Mouse (Mus musculus) liver, embryonic 12.5 days (tissue): Measurements from ENCODE around the gene Rgl3. TPM values are rescaled to one million over a fixed set of nuclear protein-coding genes. Genes with fewer than 3 reads are reported as not detected.
A peak's percentile ranks its signal among the peaks of the same experiment; 100 is the strongest.

Source experiments
- ATAC-seq: fragments of 200-750 bp; cut with Nextera tagmentation; 2 replicates; pipeline ENCODE4 v1.8.0; 2017; ENCODE audit warnings: moderate number of reproducible peaks, mild to moderate bottlenecking, moderate library complexity
- H3K27ac ChIP-seq: fragments of 300-500 bp; sonication (generic); 2 replicates; pipeline ENCODE4 v1.5.1; 2016; ENCODE audit warnings: mild to moderate bottlenecking
- H3K27me3 ChIP-seq: fragments of 300-500 bp; sonication (generic); replicated peaks from 2 replicates; pipeline ENCODE4 v1.6.1; 2016; ENCODE audit warnings: mild to moderate bottlenecking, moderate library complexity
- H3K36me3 ChIP-seq: fragments of 300-500 bp; sonication (generic); 2 replicates; pipeline ENCODE4 v1.6.1; 2016; ENCODE audit warnings: mild to moderate bottlenecking, moderate library complexity
- H3K4me1 ChIP-seq: fragments of 300-500 bp; sonication (generic); 2 replicates; pipeline ENCODE4 v1.6.1; 2016
- H3K4me2 ChIP-seq: fragments of 300-500 bp; sonication (generic); 2 replicates; pipeline ENCODE4 v1.6.1; 2016; ENCODE audit warnings: mild to moderate bottlenecking, moderate library complexity
- H3K4me3 ChIP-seq: fragments of 300-500 bp; sonication (generic); 2 replicates; pipeline ENCODE4 v1.5.1; 2016; ENCODE audit warnings: mild to moderate bottlenecking, moderate library complexity
- H3K9ac ChIP-seq: fragments of 300-500 bp; sonication (generic); 2 replicates; pipeline ENCODE4 v1.6.1; 2016; ENCODE audit warnings: mild to moderate bottlenecking, moderate library complexity
- H3K9me3 ChIP-seq: fragments of 300-500 bp; sonication (generic); replicated peaks from 2 replicates; pipeline ENCODE4 v1.6.1; 2016; ENCODE audit warnings: mild to moderate bottlenecking, moderate library complexity
- WGBS: fragments of 180-500 bp; shearing (Covaris S2); methylation state at CpG from one replicate; pipeline ENCODE4 v1.1.7; 2016; ENCODE audit not compliant: insufficient replicate concordance; 5-methylcytosine and 5-hydroxymethylcytosine counted together
- polyA plus RNA-seq: library from polyadenylated mRNA; unstranded; fragments of >200 nt; fragmentation: Nextera tagmentation; extraction: Ambion mirVana; gene quantifications from 2 replicates; pipeline ENCODE4 v1.2.1, GENCODE M21; 2016

Rgl3 gene
- polyA plus RNA-seq = 0.20 and 0.46 TPM in 2 replicates

- no peak for ATAC-seq
- Histone ChIP-seq H3K36me3 (no peaks in the 10 kb centered on the region), H3K27me3 (peaks cover 100% of the 10 kb centered on the region), H3K9ac (no peak within 1 kb of the TSS), H3K4me2 (peak within 1 kb of the TSS; percentile 54), H3K4me3 (peak within 1 kb of the TSS; percentile 42), H3K27ac (no peak within 1 kb of the TSS), H3K9me3 (no peaks in the 10 kb centered on the region), H3K4me1 (peaks cover 18% of the 10 kb centered on the region)
- WGBS = 3% methylated on average over 41 of the region's 42 CpGs
These were observed at the start of gene Rgl3 for GRCm38 (mm10) chr9:21989230-21990110. Rgl3 (minus strand) TSS chr9:21989446.

GRCm38 (mm10) chr9:22037826-22038225, 48.6 kb upstream of the Rgl3 start:
- WGBS = 68% methylated on average over 10 of the region's 10 CpGs
- ATAC-seq = no peak
- Histone ChIP-seq H3K4me2 (no peak overlapping the region), H3K4me3 (no peak overlapping the region), H3K36me3 (no peaks in the 10 kb centered on the region), H3K4me1 (no peaks in the 10 kb centered on the region), H3K27me3 (peaks cover 25% of the 10 kb centered on the region), H3K9ac (no peak overlapping the region; the same call in 1 of the 2 replicates), H3K27ac (no peak overlapping the region), H3K9me3 (no peaks in the 10 kb centered on the region)

DNA sequence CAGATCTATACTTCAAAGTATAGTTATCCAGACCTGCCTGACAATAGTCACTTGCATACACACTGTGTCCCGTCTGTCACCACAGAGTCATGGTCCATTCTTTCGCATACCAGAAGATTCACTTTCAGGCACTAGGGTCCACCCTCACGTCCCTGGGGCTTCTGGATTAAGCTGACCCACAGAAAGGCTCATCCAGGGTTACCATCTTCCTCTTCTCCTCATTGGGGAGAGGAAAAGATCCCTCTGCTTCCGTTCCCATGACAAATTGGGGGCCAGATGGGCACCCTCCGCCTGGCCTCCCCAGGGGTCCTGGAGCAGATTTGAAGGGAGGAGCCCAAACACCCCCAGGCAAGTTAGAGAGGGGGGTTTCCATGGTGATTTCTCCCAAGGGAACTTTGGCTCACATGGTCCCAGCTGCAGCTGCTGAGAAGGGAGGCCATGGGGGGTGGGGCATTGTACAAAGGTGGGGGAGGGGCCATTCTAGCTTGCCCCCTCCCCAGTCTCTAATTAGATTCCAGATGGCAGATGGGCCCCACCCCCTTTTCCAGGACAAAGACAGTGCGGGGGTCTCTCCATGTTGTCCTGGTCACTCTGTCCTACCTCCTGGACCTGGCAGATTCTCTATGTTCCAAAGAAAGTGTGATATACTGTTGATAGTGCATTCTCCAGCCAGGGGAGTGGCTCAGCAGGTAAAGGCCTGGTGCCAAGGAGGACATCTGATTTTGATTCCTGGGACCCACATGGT, 46.2 kb upstream of the Rgl3 start:
- Histone ChIP-seq H3K4me3 (no peak overlapping the region), H3K9ac (no peak overlapping the region), H3K27me3 (peaks cover 35% of the 10 kb centered on the region), H3K4me1 (no peaks in the 10 kb centered on the region), H3K27ac (no peak overlapping the region), H3K9me3 (no peaks in the 10 kb centered on the region), H3K36me3 (no peaks in the 10 kb centered on the region), H3K4me2 (no peak overlapping the region)
- 56% methylated on average over 6 of the region's 6 CpGs for WGBS
- ATAC-seq = no peak

DNA sequence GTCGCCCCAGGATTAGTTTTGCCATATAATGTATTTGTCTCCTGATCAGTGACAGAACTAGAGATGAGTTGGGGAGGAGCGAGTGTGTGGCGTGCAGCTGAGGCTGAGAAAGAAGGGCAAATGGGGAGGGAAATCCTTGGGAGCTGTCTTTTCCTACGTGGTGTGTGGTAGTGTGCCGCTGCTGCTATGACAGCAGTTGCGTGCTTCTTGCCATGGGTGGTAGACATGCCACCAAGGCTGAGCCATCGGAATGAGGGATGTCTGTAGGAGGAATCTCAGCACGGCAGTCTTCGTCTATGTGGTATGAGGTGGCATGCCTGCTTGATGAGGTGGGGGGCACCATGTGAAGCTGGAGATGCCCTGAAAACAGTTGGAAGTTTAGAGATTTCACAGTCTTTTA, 41.1 kb upstream of the Rgl3 start:
- Histone ChIP-seq H3K4me3 (no peak overlapping the region), H3K27me3 (peaks cover 29% of the 10 kb centered on the region), H3K4me1 (peaks cover 8% of the 10 kb centered on the region; the same call in 1 of the 2 replicates), H3K9me3 (no peaks in the 10 kb centered on the region), H3K9ac (no peak overlapping the region), H3K4me2 (no peak overlapping the region), H3K27ac (no peak overlapping the region), H3K36me3 (no peaks in the 10 kb centered on the region)
- WGBS = 70% methylated on average over 9 of the region's 9 CpGs
- no peak for ATAC-seq

GRCm38 (mm10) chr9:22028467-22028866, 39.2 kb upstream of the Rgl3 start:
- Histone ChIP-seq H3K4me2 (no peak overlapping the region), H3K27ac (no peak overlapping the region), H3K4me3 (no peak overlapping the region), H3K36me3 (no peaks in the 10 kb centered on the region), H3K9me3 (no peaks in the 10 kb centered on the region), H3K9ac (no peak overlapping the region), H3K4me1 (peaks cover 8% of the 10 kb centered on the region; the same call in 1 of the 2 replicates), H3K27me3 (peaks cover 35% of the 10 kb centered on the region)
- no peak for ATAC-seq
- 31% methylated on average over 7 of the region's 7 CpGs for WGBS

DNA sequence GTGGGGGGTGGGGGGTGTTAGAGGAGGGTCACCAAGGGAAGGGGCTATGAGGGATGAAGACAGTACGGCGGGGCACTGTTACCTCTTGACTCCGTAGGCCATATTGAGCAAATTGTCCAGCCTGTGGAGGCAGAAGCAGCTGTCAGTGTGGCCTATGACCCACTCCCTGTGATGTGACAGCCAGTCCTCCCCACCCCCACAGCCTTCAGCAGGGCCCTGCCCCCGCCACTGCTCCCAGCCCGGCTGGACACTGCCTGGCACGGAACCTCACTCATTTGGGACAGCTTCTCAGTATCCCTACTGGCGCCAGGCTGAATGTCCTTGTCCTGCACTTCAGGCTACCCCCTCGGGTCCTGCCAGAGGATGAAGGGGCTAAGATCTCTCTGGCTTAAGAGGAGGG, 35.3 kb upstream of the Rgl3 start:
- Histone ChIP-seq H3K9ac (no peak overlapping the region), H3K4me1 (peaks cover 8% of the 10 kb centered on the region; the same call in 1 of the 2 replicates), H3K4me3 (no peak overlapping the region), H3K36me3 (no peaks in the 10 kb centered on the region), H3K4me2 (no peak overlapping the region), H3K9me3 (no peaks in the 10 kb centered on the region), H3K27me3 (peaks cover 20% of the 10 kb centered on the region), H3K27ac (no peak overlapping the region)
- WGBS = 45% methylated on average over 8 of the region's 8 CpGs
- ATAC-seq = 0 out of 2 replicates have a peak, but pooled peaks have one; percentile 37

GRCm38 (mm10) chr9:22017208-22017825, 28.1 kb upstream of the Rgl3 start:
- Histone ChIP-seq H3K36me3 (peaks cover 26% of the 10 kb centered on the region), H3K9ac (no peak overlapping the region), H3K4me1 (peaks cover 6% of the 10 kb centered on the region; the same call in 1 of the 2 replicates), H3K4me3 (no peak overlapping the region), H3K27me3 (no peaks in the 10 kb centered on the region; the same call in 1 of the 2 replicates), H3K27ac (0 out of 2 replicates have a peak overlapping the region, but pooled peaks have one; percentile 0), H3K9me3 (no peaks in the 10 kb centered on the region), H3K4me2 (no peak overlapping the region)
- WGBS = 66% methylated on average over 7 of the region's 7 CpGs
- ATAC-seq = peak; percentile 41; the same call in 1 of the 2 replicates

GRCm38 (mm10) chr9:22016245-22016644, 27.0 kb upstream of the Rgl3 start:
- no peak for ATAC-seq
- Histone ChIP-seq H3K27me3 (no peaks in the 10 kb centered on the region; the same call in 1 of the 2 replicates), H3K9ac (no peak overlapping the region), H3K36me3 (peaks cover 36% of the 10 kb centered on the region), H3K4me1 (peaks cover 6% of the 10 kb centered on the region; the same call in 1 of the 2 replicates), H3K4me3 (no peak overlapping the region), H3K4me2 (no peak overlapping the region), H3K27ac (no peak overlapping the region), H3K9me3 (no peaks in the 10 kb centered on the region)
- 60% methylated on average over 10 of the region's 10 CpGs for WGBS

DNA sequence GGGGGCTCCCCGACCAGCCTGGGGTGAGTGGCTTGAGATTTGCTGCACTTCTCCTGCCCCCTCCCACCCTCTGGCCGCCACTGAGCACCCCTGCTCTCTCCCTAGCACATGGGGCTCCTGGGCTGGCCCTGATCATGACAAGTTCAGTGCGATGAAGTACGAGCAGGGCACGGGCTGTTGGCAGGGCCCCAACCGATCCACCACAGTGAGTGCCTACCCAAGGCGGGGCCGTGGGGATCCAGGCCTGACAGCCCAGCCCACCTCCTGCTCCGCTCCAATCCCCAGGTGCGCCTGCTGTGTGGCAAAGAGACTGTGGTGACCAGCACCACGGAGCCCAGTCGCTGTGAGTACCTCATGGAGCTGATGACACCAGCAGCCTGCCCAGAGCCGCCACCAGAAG, 23.5 kb upstream of the Rgl3 start:
- no peak overlapping the region for H3K4me2 ChIP-seq
- no peaks in the 10 kb centered on the region for H3K9me3 ChIP-seq
- 87% methylated on average over 13 of the region's 13 CpGs for WGBS
- no peaks in the 10 kb centered on the region for H3K27me3 ChIP-seq
- H3K4me3 ChIP-seq = no peak overlapping the region
- H3K27ac ChIP-seq = no peak overlapping the region
- ATAC-seq = no peak
- no peaks in the 10 kb centered on the region for H3K4me1 ChIP-seq
- H3K9ac ChIP-seq = no peak overlapping the region
- H3K36me3 ChIP-seq = peaks cover 72% of the 10 kb centered on the region

GRCm38 (mm10) chr9:22011055-22011454, 21.8 kb upstream of the Rgl3 start:
- Histone ChIP-seq H3K9me3 (no peaks in the 10 kb centered on the region), H3K27me3 (no peaks in the 10 kb centered on the region), H3K9ac (no peak overlapping the region), H3K27ac (no peak overlapping the region), H3K4me2 (no peak overlapping the region), H3K4me1 (no peaks in the 10 kb centered on the region), H3K4me3 (no peak overlapping the region), H3K36me3 (peaks cover 88% of the 10 kb centered on the region)
- peak; percentile 21; the same call in 1 of the 2 replicates for ATAC-seq
- WGBS = 63% methylated on average over 5 of the region's 5 CpGs

- Histone ChIP-seq H3K4me1 (peaks cover 31% of the 10 kb centered on the region), H3K4me2 (peak overlapping the region; percentile 92), H3K9ac (no peak overlapping the region), H3K27me3 (peaks cover 14% of the 10 kb centered on the region), H3K9me3 (no peaks in the 10 kb centered on the region), H3K27ac (no peak overlapping the region), H3K4me3 (no peak overlapping the region), H3K36me3 (peaks cover 59% of the 10 kb centered on the region)
- 86% methylated on average over 12 of the region's 12 CpGs for WGBS
- ATAC-seq = no peak
These were observed 15.3 kb upstream of the Rgl3 start for GRCm38 (mm10) chr9:22004546-22004945.
